Mouse (Mus musculus) cerebellum, adult 2 months (tissue): ENCODE results near the gene U2surp.

ENCODE experiments used
- CTCF ChIP-seq: fragments of 200-500 bp; IDR thresholded peaks from 2 replicates; pipeline ENCODE4 v1.5.1; 2011; ENCODE audit warnings: low read depth, mild to moderate bottlenecking, control low read depth, low read length, moderate library complexity, borderline replicate concordance; ENCODE audit not compliant: insufficient read depth
- POLR2A ChIP-seq: fragments of 200-500 bp; IDR thresholded peaks from 2 replicates; pipeline ENCODE4 v1.6.1; 2011; ENCODE audit warnings: low read length, control low read depth, borderline replicate concordance; ENCODE audit not compliant: insufficient read depth

GRCm38 (mm10) chr9:95557722-95558121, 45.9 kb upstream of the U2surp start:
- no peak for TF ChIP-seq POLR2A
- no peak for TF ChIP-seq CTCF
